Comparison of ENCODE assay signal across 13 mouse cellular contexts in the genomic region with DNA sequence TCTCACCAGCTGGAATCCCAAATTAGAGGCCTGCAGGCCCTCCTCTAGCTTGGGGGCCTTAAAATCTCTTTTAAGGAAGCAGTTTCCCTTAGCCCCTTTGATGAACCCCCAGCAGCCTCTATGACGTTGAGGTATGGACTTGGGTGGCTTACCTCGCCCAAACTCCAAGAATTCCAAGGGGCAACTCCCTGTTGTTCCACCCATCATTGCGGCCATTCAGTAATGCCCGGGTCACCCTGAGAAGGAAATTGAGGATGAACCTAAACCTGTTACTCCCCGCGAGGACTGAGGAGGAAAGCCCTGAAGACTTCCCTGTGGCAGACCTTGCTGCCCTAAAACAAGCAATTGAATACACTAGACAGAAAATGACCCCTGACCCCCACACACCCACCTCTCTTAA.
"Had no signal": no experiment of that assay in that cellular context is flagged by ENCODE, and none has a peak within 500 bp of the region (broad histone marks: within the 10 kb centered on the region; RNA-seq: fewer than 3 reads in every experiment).

No protein-coding gene starts in this region.

- DNase-seq: lung, adult 18-20 months; lung, embryonic 14.5 days; lung, postnatal 10 days; lung, postnatal 4 days; midbrain, embryonic 14.5 days; retina, postnatal 1 day; right cerebral cortex, adult 18-20 months; right cerebral cortex, postnatal 25 days; right cerebral cortex, postnatal 4 days; spleen, adult 18-20 months; thymus, adult 18-20 months; thymus, postnatal 14 days; thymus, postnatal 36 days had no signal
